Mouse (Mus musculus): Measurements from ENCODE around the gene Fpr3. TPM values are rescaled to one million over a fixed set of nuclear protein-coding genes. Genes with fewer than 3 reads are reported as not detected.
"Not testable (repeated sequence)": the region's sequence is repeated elsewhere in the genome, so short reads cannot be mapped to it uniquely, and the experiment has no call there.

The Fpr3 gene
- total and polyA plus RNA-seq, 2 experiments from 2014 or later, result not detected

DNA sequence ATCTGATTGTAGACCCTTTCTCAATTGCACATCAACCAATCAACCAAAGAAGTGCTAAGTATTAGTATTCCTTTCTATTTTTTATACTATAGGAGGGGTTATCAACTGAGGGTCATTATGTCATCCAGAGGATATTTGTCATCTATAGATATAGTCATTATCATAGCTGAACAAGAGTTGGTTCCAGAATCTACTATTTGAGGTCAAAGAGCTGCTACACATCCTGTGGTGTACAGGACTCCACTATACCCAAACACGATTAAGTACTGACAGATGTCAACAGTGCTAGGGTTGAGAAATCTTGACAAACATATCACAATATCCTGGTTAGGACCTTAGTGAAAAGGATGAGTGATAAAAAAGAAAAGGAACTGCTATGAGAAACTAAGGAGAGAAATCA lies 29.7 kb downstream of the Fpr3 start:
- no peak overlapping the region for H3K27ac ChIP-seq (ENCODE audit: low read depth, low read length)
- no peak for TF ChIP-seq CTCF (IDR thresholded peaks at IDR 0.05; ENCODE audit: low read depth)
- 100% methylated on average over 1 of the region's 1 CpGs for WGBS

DNA sequence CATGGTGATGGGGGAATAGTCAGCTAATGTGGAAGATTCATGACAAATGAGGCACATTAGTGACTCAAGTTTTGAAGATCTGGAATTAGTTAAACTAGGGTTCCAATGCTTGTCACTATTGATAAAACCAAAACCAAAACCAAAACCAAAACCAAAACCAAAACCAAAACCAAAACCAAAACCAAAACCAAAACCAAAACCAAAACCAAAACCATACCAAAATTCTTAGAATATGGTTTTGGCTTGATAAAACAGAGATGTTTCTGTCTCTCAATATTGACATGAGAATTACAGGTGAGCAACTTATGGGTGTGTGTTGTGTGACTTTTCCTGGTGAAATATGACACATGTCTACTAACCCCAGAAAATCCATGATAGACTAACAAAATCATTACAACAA lies 30.1 kb downstream of the Fpr3 start:
- Histone ChIP-seq H3K4me1 (ENCODE audit: insufficient read depth) (no peaks in the 10 kb centered on the region), H3K27me3 (ENCODE audit: insufficient read depth, low read length) (no peaks in the 10 kb centered on the region), H3K9me3 (ENCODE audit: low read length) (no peaks in the 10 kb centered on the region), H3K4me2 (ENCODE audit: low read depth) (no peak overlapping the region), H3K4me3 (ENCODE audit: low read depth, low read length) (no peak overlapping the region), H3K9ac (no peak overlapping the region), H3K27ac (ENCODE audit: low read depth, low read length) (no peak overlapping the region), H3K36me3 (ENCODE audit: insufficient read depth) (no peaks in the 10 kb centered on the region)
- DNase-seq, result no peak
- ATAC-seq, result no peak
- no peak for TF ChIP-seq CTCF (IDR thresholded peaks at IDR 0.05; ENCODE audit: low read depth)

More for the DNA sequence above, 29.7 kb downstream of the Fpr3 start:
- Histone ChIP-seq H3K36me3 (ENCODE audit: insufficient read depth) (no peaks in the 10 kb centered on the region), H3K9ac (no peak overlapping the region), H3K27me3 (ENCODE audit: insufficient read depth, low read length) (no peaks in the 10 kb centered on the region), H3K9me3 (ENCODE audit: low read length) (no peaks in the 10 kb centered on the region), H3K4me1 (ENCODE audit: insufficient read depth) (no peaks in the 10 kb centered on the region), H3K4me3 (ENCODE audit: low read depth, low read length) (no peak overlapping the region), H3K4me2 (ENCODE audit: low read depth) (no peak overlapping the region)
- no peak for DNase-seq
- no peak for ATAC-seq

DNA sequence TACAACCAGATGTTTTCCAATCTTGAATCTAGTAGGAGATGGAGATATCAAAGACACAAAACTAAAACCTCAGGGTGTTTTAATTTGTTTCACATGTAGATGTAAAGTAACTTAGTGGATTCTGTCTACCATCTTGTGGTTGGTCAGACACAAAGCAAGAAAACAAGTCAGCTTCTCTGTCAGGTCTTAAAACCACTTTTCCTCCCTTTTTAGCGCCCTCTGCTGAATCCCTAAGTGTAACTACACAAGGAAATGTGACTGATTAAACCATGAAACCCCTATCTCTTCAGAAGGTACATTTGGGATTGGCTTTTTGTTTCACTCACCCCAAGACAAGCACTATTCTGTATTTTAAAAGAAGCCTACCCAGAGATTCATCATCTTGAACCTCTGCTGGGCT lies 85.8 kb downstream of the Fpr3 start:
- WGBS, result 20% methylated on average over 1 of the region's 1 CpGs
- no peak for TF ChIP-seq CTCF (IDR thresholded peaks at IDR 0.05; ENCODE audit: low read depth)
- no peak overlapping the region for H3K9ac ChIP-seq
- H3K4me2 ChIP-seq (ENCODE audit: low read depth), result no peak overlapping the region
- H3K4me3 ChIP-seq (ENCODE audit: low read depth, low read length), result no peak overlapping the region
- DNase-seq, result no peak
- H3K4me1 ChIP-seq (ENCODE audit: insufficient read depth), result no peaks in the 10 kb centered on the region
- H3K36me3 ChIP-seq (ENCODE audit: insufficient read depth), result no peaks in the 10 kb centered on the region
- no peak overlapping the region for H3K27ac ChIP-seq (ENCODE audit: low read depth, low read length)
- no peaks in the 10 kb centered on the region for H3K27me3 ChIP-seq (ENCODE audit: insufficient read depth, low read length)
- no peak for ATAC-seq
- H3K9me3 ChIP-seq (ENCODE audit: low read length), result peaks cover under 1% of the 10 kb centered on the region; the same call in 1 of the 2 replicates

DNA sequence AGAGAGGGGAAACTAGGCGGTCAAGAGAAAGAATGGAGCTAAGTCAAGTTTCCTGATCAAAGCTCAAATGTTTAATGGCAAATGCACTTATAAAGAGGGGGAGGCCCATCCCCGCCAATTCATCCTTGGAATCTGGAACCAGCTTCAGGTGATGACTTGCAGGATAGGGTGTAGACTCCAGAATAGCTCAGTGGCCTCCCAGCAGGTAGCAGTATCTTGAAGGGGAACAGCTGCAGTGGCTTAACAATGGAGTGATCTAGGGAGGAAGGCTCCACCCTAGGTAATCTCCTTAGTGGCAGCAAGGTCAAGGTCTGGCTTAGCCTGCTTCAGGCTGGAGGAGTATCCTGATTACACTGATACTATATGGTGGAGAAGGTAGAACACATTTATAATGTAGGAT lies 93.6 kb downstream of the Fpr3 start:
- H3K27me3 ChIP-seq (ENCODE audit: insufficient read depth, low read length); DNase-seq; H3K27ac ChIP-seq (ENCODE audit: low read depth, low read length); H3K4me2 ChIP-seq (ENCODE audit: low read depth); ATAC-seq; H3K4me3 ChIP-seq (ENCODE audit: low read depth, low read length); H3K9ac ChIP-seq; H3K9me3 ChIP-seq (ENCODE audit: low read length); H3K36me3 ChIP-seq (ENCODE audit: insufficient read depth); H3K4me1 ChIP-seq (ENCODE audit: insufficient read depth): not testable (repeated sequence)
- WGBS, result 78% methylated on average over 2 of the region's 2 CpGs

DNA sequence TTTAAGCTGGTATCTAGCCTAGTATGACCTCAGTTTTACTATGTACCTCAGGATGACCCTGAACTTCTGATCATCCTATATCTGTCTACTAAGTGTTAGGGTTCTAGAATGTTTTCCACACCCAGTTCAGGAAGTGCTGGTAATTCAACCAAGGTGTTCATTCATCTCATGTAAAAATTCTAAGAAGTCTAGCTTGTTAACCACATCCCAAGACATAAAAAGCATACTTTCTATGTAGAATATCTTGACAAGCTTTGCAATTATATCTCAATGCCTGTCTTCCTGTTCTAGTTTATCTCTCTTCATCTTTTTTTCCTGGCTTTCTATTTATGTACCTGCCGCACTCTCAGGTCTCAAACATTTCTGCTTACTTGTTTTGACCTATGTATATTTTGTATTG lies 117.1 kb downstream of the Fpr3 start:
- Histone ChIP-seq H3K4me1 (ENCODE audit: insufficient read depth) (no peaks in the 10 kb centered on the region), H3K4me3 (ENCODE audit: low read depth, low read length) (no peak overlapping the region), H3K36me3 (ENCODE audit: insufficient read depth) (no peaks in the 10 kb centered on the region), H3K9ac (no peak overlapping the region), H3K4me2 (ENCODE audit: low read depth) (no peak overlapping the region), H3K27me3 (ENCODE audit: insufficient read depth, low read length) (no peaks in the 10 kb centered on the region), H3K9me3 (ENCODE audit: low read length) (no peaks in the 10 kb centered on the region), H3K27ac (ENCODE audit: low read depth, low read length) (no peak overlapping the region)
- WGBS, result 94% methylated on average over 1 of the region's 1 CpGs
- DNase-seq, result no peak
- TF ChIP-seq CTCF (IDR thresholded peaks at IDR 0.05; ENCODE audit: low read depth), result no peak
- ATAC-seq, result no peak

Other genes starting within 250 kb of the Fpr3 start
- not detected in 2 replicates for gene Vmn2r90, start 184.1 kb upstream of the Fpr3 start, total RNA-seq (2014; rRNA removed)
- gene Vmn2r90, start 184.1 kb upstream of the Fpr3 start, polyA plus RNA-seq (2015; fragmentation: Nextera tagmentation; extraction: Ambion mirVana), result not detected in 2 replicates
- gene Spaca6, start 60.7 kb upstream of the Fpr3 start, total RNA-seq (2014; rRNA removed), result 18.5 and 20.8 TPM in 2 replicates
- 5.1 and 10.7 TPM in 2 replicates for gene Spaca6, start 60.7 kb upstream of the Fpr3 start, polyA plus RNA-seq (2015; fragmentation: Nextera tagmentation; extraction: Ambion mirVana)
- 0.23 and 0.90 TPM in 2 replicates for gene Has1, start 32.6 kb upstream of the Fpr3 start, total RNA-seq (2014; rRNA removed)
- 0.20 and 0.53 TPM in 2 replicates for gene Has1, start 32.6 kb upstream of the Fpr3 start, polyA plus RNA-seq (2015; fragmentation: Nextera tagmentation; extraction: Ambion mirVana)
- gene Fpr1, start 3.9 kb upstream of the Fpr3 start, total RNA-seq (2014; rRNA removed), result 0.69 TPM in 1 of 2 replicates, not detected in the other
- gene Fpr1, start 3.9 kb upstream of the Fpr3 start, polyA plus RNA-seq (2015; fragmentation: Nextera tagmentation; extraction: Ambion mirVana), result 0.16 TPM in 1 of 2 replicates, not detected in the other
- gene Fpr2, start within 50 bp of the Fpr3 start, total RNA-seq (2014; rRNA removed), result 0.38 TPM in 1 of 2 replicates, not detected in the other
- gene Fpr2, start within 50 bp of the Fpr3 start, polyA plus RNA-seq (2015; fragmentation: Nextera tagmentation; extraction: Ambion mirVana), result 0.28 and 0.56 TPM in 2 replicates
- gene Fpr-rs4, start 133.9 kb downstream of the Fpr3 start, total RNA-seq (2014; rRNA removed), result not detected in 2 replicates
- gene Fpr-rs4, start 133.9 kb downstream of the Fpr3 start, polyA plus RNA-seq (2015; fragmentation: Nextera tagmentation; extraction: Ambion mirVana), result not detected in 2 replicates
- gene Vmn2r124, start 161.6 kb downstream of the Fpr3 start, total RNA-seq (2014; rRNA removed), result not detected in 2 replicates
- gene Vmn2r124, start 161.6 kb downstream of the Fpr3 start, polyA plus RNA-seq (2015; fragmentation: Nextera tagmentation; extraction: Ambion mirVana), result not detected in 2 replicates
- gene Vmn2r91, start 197.2 kb downstream of the Fpr3 start, total RNA-seq (2014; rRNA removed), result not detected in 2 replicates
- gene Vmn2r91, start 197.2 kb downstream of the Fpr3 start, polyA plus RNA-seq (2015; fragmentation: Nextera tagmentation; extraction: Ambion mirVana), result not detected in 2 replicates